Mouse (Mus musculus) retina, adult 2 months (tissue): Measurements from ENCODE around the gene Asic2.

Source experiments
- DNase-seq: peaks from one replicate; pipeline ENCODE4 v3.0.0-alpha.2; 2012; ENCODE audit warnings: low read depth, low spot score

Asic2 gene

DNA sequence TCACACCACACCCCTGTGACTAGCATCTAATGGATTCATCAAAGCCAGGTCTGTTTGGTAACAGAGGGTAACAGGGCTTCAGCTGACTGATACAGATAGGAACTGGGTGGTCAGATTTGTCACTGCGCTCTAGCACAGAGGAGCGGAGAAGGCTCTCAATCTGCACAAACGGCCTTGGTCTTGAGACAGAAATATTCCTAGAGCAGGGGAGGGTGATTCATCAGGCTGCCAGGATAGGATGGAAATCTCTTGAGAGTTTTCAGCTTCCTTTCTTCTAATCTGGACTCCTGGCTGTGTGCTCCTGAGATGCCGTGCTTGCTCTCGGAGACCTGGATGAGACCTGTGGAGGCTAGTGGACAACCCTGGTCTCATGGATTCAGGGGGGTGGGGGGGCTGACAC is 765.7 kb downstream of the Asic2 start:
- no peak for DNase-seq

- no peak for DNase-seq
These were observed 774.4 kb downstream of the Asic2 start for GRCm38 (mm10) chr11:81193856-81194255.

DNA sequence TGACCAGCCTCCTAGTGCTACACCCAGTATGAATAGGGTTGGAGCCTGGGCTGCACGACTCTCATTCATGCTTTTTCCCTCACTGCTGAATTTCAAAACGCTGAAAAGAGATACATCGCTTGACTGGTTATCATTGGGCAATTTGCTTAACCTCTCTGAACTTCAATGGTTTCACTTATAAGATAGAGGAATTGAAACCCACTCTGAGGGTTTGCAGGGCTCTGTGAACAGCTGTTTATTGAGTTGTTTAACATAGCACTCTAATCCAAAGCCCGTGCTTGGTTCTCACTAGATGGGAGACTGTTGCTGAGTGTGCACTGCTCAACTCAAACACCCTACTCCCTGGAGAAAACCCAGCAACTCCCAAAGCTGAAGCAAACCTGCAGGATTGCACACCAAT is 776.1 kb downstream of the Asic2 start:
- no peak for DNase-seq

- DNase-seq = no peak
These were observed 779.2 kb downstream of the Asic2 start for GRCm38 (mm10) chr11:81189103-81189502.

- no peak for DNase-seq
These were observed 780.4 kb downstream of the Asic2 start for GRCm38 (mm10) chr11:81187851-81188250.

DNA sequence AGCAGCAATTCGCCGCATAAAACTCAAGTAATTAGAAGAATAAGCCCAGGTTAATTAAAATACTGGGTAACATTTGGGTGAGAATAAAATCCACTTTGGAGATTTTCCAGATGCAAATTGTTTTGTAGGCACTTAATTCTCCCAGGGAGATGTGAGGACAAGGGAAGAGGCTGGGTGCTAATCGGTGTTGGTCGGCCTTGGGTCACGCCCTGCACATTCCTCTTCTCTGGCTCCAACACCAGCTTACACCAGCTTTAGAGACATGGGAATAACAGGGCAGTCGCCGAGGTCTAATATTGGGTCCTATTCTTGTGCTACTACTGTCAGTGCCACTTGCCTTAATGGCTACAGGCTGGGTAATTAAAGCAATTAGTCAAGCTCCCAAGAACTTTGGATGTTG is 783.5 kb downstream of the Asic2 start:
- DNase-seq = no peak

GRCm38 (mm10) chr11:81164890-81165289 is 803.4 kb downstream of the Asic2 start:
- no peak for DNase-seq

- DNase-seq = no peak
These were observed 805.2 kb downstream of the Asic2 start for GRCm38 (mm10) chr11:81163056-81163455.

GRCm38 (mm10) chr11:81153841-81154240 is 814.4 kb downstream of the Asic2 start:
- no peak for DNase-seq

DNA sequence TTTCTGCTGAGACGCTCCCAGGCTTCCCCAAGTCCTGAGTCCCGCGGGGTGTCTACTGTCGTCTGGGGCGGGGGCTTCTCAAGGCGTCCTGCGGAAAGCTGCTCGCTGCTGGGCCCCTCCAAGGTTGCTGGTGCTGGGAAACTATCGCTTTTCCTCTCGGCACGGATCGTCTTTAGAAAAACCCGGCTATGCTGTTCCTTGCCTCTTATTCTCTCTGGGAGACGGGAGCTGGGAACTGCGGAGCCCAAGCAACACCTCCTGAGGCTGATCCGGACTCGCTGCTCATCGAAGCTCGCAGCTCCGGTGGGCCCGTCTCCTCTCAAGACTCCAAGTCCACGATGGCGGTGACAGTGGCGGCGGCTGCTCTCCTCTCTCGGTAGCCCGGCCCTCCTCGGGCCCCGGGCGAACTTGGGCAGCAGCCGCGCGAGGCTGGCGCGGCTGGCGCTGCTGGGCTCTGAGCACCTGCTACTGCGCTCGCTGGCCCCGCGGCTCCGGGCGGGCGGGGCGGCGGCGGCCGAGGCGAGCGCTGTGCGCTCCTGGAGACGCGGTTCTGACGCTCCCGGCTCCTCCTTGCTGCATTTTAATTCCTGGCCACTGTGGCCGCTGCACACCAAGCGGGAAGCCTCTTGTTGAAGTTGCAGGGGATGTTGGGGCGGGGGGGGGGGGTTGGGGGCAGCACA is 815.0 kb downstream of the Asic2 start:
- no peak for DNase-seq

- no peak for DNase-seq
These were observed 815.6 kb downstream of the Asic2 start for GRCm38 (mm10) chr11:81152460-81153160.

DNA sequence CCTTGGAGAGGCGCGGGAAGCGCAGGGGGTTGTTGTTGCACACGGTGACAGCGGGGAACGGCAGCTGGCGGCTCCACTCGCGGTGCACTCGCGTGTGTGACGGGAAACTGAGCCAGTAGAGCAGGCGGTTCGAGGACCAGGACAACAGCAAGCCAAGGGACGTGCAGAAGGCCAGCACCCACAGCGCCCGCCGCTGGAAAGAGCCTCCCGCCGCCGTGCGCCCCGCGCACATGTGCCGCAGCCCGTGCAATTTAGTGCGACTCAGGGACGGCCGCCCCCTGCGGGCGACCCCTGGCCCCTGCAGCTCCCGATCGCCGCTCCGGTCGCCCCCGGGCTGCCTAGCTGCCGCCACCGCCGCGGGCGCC is 816.3 kb downstream of the Asic2 start:
- DNase-seq = no peak

- no peak for DNase-seq
These were observed 816.8 kb downstream of the Asic2 start for GRCm38 (mm10) chr11:81151286-81152020.

- DNase-seq = no peak
These were observed 817.6 kb downstream of the Asic2 start for GRCm38 (mm10) chr11:81150621-81151020.

- DNase-seq = no peak
These were observed 819.8 kb downstream of the Asic2 start for GRCm38 (mm10) chr11:81148423-81148822.

GRCm38 (mm10) chr11:81146574-81147157 is 821.6 kb downstream of the Asic2 start:
- no peak for DNase-seq

GRCm38 (mm10) chr11:81135141-81135540 is 833.1 kb downstream of the Asic2 start:
- no peak for DNase-seq

- no peak for DNase-seq
These were observed 834.3 kb downstream of the Asic2 start for GRCm38 (mm10) chr11:81133950-81134349.

DNA sequence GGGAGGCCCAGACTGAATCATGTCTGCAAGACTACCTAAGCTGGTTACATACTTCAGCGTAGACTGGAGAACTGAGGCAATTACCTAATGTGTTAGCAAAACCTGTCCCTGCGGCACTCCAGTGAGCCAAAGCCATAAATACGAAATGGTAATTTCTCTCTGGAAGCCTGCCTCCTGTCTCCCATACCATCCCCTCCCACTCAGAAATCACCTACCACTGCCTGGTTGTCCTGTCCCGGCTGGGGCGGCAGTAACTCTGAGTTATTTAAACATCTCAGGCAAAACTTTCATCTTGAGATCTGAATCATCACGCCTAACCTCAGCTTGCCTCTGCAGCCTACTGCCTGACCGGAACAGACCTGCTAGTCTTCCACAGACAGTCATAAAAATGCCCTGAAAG is 835.6 kb downstream of the Asic2 start:
- DNase-seq = no peak

GRCm38 (mm10) chr11:81124363-81124762 is 843.9 kb downstream of the Asic2 start:
- DNase-seq = no peak

DNA sequence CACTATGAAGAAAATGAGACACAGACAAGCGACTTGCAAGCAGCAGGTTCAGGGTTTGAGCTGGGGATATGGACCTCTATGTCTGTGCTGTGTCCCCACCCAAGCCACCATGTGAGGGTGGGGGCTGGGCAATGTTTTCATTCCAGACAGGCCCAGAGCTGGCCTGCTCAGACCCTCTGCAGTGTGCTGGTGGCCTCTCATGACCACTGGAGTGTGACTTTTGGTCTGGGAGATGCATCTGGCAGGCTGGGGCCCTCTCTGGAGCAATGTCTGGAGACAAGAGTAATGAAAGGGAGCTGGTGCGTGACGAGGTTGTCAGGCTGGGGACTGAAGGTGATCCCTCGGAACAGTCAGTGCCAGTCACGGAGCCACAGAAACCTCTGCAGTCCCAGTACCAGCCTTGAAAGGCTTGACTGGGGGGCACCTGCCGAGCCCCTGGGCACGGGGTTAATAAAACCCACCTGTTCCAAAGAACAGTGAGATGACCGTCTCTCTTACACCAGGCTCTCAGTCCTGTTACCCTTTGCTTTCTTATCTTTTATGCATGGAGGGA is 848.2 kb downstream of the Asic2 start:
- DNase-seq = no peak

- DNase-seq = no peak
These were observed 850.2 kb downstream of the Asic2 start for GRCm38 (mm10) chr11:81118055-81118454.
